In the genomic region with DNA sequence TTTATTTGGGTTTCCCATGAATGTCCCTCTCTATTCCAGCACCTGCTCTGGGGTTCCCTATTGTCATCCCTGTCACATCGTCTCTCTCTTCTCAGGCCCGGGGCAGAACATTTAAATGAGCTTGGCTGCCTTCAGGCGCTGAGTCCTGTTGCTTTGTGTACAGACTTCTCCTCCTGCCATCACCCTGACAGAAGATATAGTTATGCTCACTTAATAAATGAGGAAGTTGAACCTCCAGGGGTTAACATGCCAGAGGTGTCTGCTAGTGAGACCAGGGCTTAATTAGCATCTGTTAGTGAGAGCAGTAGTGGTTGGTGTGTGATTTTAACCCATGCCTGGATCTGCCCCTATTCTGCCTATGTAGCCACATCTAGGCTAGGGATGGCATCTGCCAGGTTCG, we compare ENCODE assay signal across 21 mouse cellular contexts. TPM values are rescaled to one million over a fixed set of nuclear protein-coding genes. Genes with fewer than 3 reads are reported as not detected.
DNase-seq lines count a peak whose midpoint lies in the region; ATAC-seq and TF ChIP-seq lines count a peak whose summit lies in the region.
"Had no signal": no experiment of that assay in that cellular context is flagged by ENCODE, and none has a peak within 500 bp of the region (broad histone marks: within the 10 kb centered on the region; RNA-seq: fewer than 3 reads in every experiment).

No protein-coding gene starts in this region.

- H3K9me3 ChIP-seq in hindbrain, embryonic 16.5 days (ENCODE audit: control insufficient read depth, low read length) = no peaks in the 10 kb centered on the region
- H3K9me3 ChIP-seq: limb, embryonic 10.5 days; liver, embryonic 15.5 days; neural tube, embryonic 13.5 days had no signal

- intact Hi-C loops in heart, postnatal 10 days (cut with DNase I) = loop anchor here (5.0 kb wide), 1 partner anchor 57 kb away; no protein-coding TSS in a partner anchor

- H3K4me3 ChIP-seq in spleen, adult 2 months (ENCODE audit: extremely low read depth, insufficient read depth, insufficient read length) = peak overlapping the region; percentile 40
- no peak overlapping the region for H3K4me3 ChIP-seq in hindbrain, embryonic 16.5 days (ENCODE audit: low read length)
- H3K4me3 ChIP-seq: limb, embryonic 10.5 days; liver, embryonic 15.5 days; neural tube, embryonic 13.5 days had no signal

- H3K4me1 ChIP-seq in spleen, adult 2 months (ENCODE audit: control insufficient read depth, insufficient read depth, insufficient read length) = peaks cover 13% of the 10 kb centered on the region
- H3K4me1 ChIP-seq in hindbrain, embryonic 16.5 days (ENCODE audit: control insufficient read depth, insufficient read depth, low read depth, low read length) = peaks cover 12% of the 10 kb centered on the region

- TF ChIP-seq CTCF in spleen, adult 2 months (IDR thresholded peaks at IDR 0.05; ENCODE audit: extremely low read depth, insufficient read depth, insufficient read length, insufficient replicate concordance) = no peak

- ATAC-seq in hindbrain, embryonic 16.5 days = no peak
- ATAC-seq: forebrain, embryonic 16.5 days had no signal

- no peaks in the 10 kb centered on the region for H3K27me3 ChIP-seq in spleen, adult 2 months (ENCODE audit: control insufficient read depth, insufficient read depth, low read length)
- no peaks in the 10 kb centered on the region for H3K27me3 ChIP-seq in hindbrain, embryonic 16.5 days (replicated peaks; ENCODE audit: control insufficient read depth, insufficient read depth, low read length)
- H3K27me3 ChIP-seq in splenic B cell, adult 2 months (ENCODE audit: control insufficient read depth, insufficient read depth, low read length, poor library complexity, severe bottlenecking) = no peaks in the 10 kb centered on the region
- H3K27me3 ChIP-seq: neural tube, embryonic 13.5 days had no signal

- peaks cover 17% of the 10 kb centered on the region for H3K36me3 ChIP-seq in spleen, adult 2 months (ENCODE audit: control insufficient read depth, insufficient read depth, low read length)
- no peaks in the 10 kb centered on the region for H3K36me3 ChIP-seq in hindbrain, embryonic 16.5 days (ENCODE audit: control insufficient read depth, insufficient read depth, low read length)
- H3K36me3 ChIP-seq in splenic B cell, adult 2 months (ENCODE audit: control insufficient read depth, insufficient read depth, low read length, poor library complexity, severe bottlenecking) = peaks cover 4% of the 10 kb centered on the region; the same call in 1 of the 2 replicates
- H3K36me3 ChIP-seq: limb, embryonic 10.5 days had no signal

- no peak for TF ChIP-seq POLR2A in spleen, adult 2 months (IDR thresholded peaks at IDR 0.05; ENCODE audit: low read depth, low read length)

- H3K9ac ChIP-seq in hindbrain, embryonic 16.5 days (ENCODE audit: low read depth, low read length) = peak overlapping the region; percentile 36; the same call in 1 of the 2 replicates
- H3K9ac ChIP-seq: liver, embryonic 15.5 days; neural tube, embryonic 13.5 days had no signal

- WGBS in spleen, adult 2 months = 16% methylated on average over 4 of the region's 4 CpGs
- 33% methylated on average over 4 of the region's 4 CpGs for WGBS in hindbrain, embryonic 16.5 days

- peak overlapping the region; percentile 72 for H3K27ac ChIP-seq in spleen, adult 2 months (ENCODE audit: insufficient read depth, low read length)
- no peak overlapping the region for H3K27ac ChIP-seq in hindbrain, embryonic 16.5 days (ENCODE audit: low read depth, low read length)
- H3K27ac ChIP-seq: limb, embryonic 10.5 days; liver, embryonic 15.5 days; neural tube, embryonic 13.5 days had no signal

- H3K4me2 ChIP-seq in hindbrain, embryonic 16.5 days (ENCODE audit: low read length) = peak overlapping the region; percentile 13; the same call in 1 of the 2 replicates
- H3K4me2 ChIP-seq: heart, embryonic 11.5 days; neural tube, embryonic 13.5 days had no signal

- peak; percentile 87 for DNase-seq in heart, adult 11 months
- DNase-seq in heart, postnatal 10 days = no peak
- DNase-seq in spleen, adult 2 months (ENCODE audit: low read depth in 1 of 2, low spot score in 2 of 2) = peak; percentile 34 to 39
- no peak for DNase-seq in spleen, adult 12 weeks (ENCODE audit: low spot score)
- peak; percentile 82 for DNase-seq in splenic B cell, adult 2 months (ENCODE audit: low read depth, low spot score)
- DNase-seq in gastrocnemius, postnatal 10 days = no peak
- DNase-seq in right cerebral cortex, postnatal 4 days = no peak
- DNase-seq: adrenal gland, postnatal 10 days; cerebellum, adult 9-11 months; heart, postnatal 4 days; kidney, adult 2 months; layer of hippocampus, postnatal 36 days; lung, postnatal 36 days had no signal

RNA-seq across cellular contexts. Expression of a gene that starts 2.0 kb away (rescaled TPM):
- total RNA-seq in heart, postnatal 10 days (2021) = 10 to 100 TPM; 12.7 to 13.5 TPM
- 98.3 and 128 TPM in 2 replicates for polyA plus RNA-seq in spleen, adult 2 months (2012; rRNA removed)
- 39.0 and 45.8 TPM in 2 replicates for polyA plus RNA-seq in hindbrain, embryonic 16.5 days (2015; fragmentation: Nextera tagmentation; extraction: Ambion mirVana)
- total RNA-seq in gastrocnemius, postnatal 10 days (2021) = 10 to 100 TPM; 12.3 to 14.5 TPM

RNA-seq across cellular contexts. Expression of a gene that starts 21.9 kb away (rescaled TPM):
- total RNA-seq in heart, postnatal 10 days (2021) = 10 to 100 TPM in 1 of 2 experiments, 1 to 10 TPM in 1; 9.2 to 11.5 TPM
- polyA plus RNA-seq in spleen, adult 2 months (2012; rRNA removed) = 8.9 and 10.6 TPM in 2 replicates
- 0.50 and 1.00 TPM in 2 replicates for polyA plus RNA-seq in hindbrain, embryonic 16.5 days (2015; fragmentation: Nextera tagmentation; extraction: Ambion mirVana)
- 10 to 100 TPM; 14.1 to 14.4 TPM for total RNA-seq in gastrocnemius, postnatal 10 days (2021)

RNA-seq across cellular contexts. Expression of a gene that starts 51.6 kb away (rescaled TPM):
- not detected for total RNA-seq in heart, postnatal 10 days (2021)
- polyA plus RNA-seq in spleen, adult 2 months (2012; rRNA removed) = 1.4 and 1.6 TPM in 2 replicates
- not detected in 2 replicates for polyA plus RNA-seq in hindbrain, embryonic 16.5 days (2015; fragmentation: Nextera tagmentation; extraction: Ambion mirVana)
- not detected for total RNA-seq in gastrocnemius, postnatal 10 days (2021)
- total RNA-seq: adrenal gland, postnatal 10 days; ES-E14; gastrocnemius, adult 8-10 months; heart, postnatal 4 days; layer of hippocampus, postnatal 36 days had no signal
- polyA plus RNA-seq: forebrain, embryonic 16.5 days; heart, embryonic 11.5 days; limb, embryonic 10.5 days; liver, embryonic 15.5 days; neural tube, embryonic 13.5 days had no signal

Comparison
In these comparisons a context has a peak if more than half of its experiments do, and no peak if none do; other contexts are left out.
1. DNase-seq: peak in heart, adult 11 months (single experiment), spleen, adult 2 months (2 of 2) and splenic B cell, adult 2 months (single experiment); none in heart, postnatal 10 days (0 of 2), spleen, adult 12 weeks (single experiment), gastrocnemius, postnatal 10 days (single experiment) and right cerebral cortex, postnatal 4 days (single experiment).